Mouse (Mus musculus) bone marrow macrophage, adult 2 months (primary cell): Measurements from ENCODE around the gene Rtl10.

Experiments used
- CTCF ChIP-seq: IDR thresholded peaks from 2 replicates; pipeline ENCODE4 v1.5.1; 2012; ENCODE audit warnings: low read depth, mild to moderate bottlenecking, low read length, moderate library complexity
- POLR2A ChIP-seq: IDR thresholded peaks from 2 replicates; pipeline ENCODE4 v1.6.1; 2012; ENCODE audit warnings: mild to moderate bottlenecking, low read depth, low read length, borderline replicate concordance

- TF ChIP-seq CTCF (no peak), POLR2A (no peak)
Observed at GRCm38 (mm10) chr16:18464271-18464670, 34.4 kb upstream of the Rtl10 start.
